Mouse (Mus musculus) small intestine, adult 2 months (tissue): ENCODE measurements around the gene Cmtm3.

Experiments used
- CTCF ChIP-seq: fragments of 200-500 bp; IDR thresholded peaks from 2 replicates; pipeline ENCODE4 v1.5.1; 2012; ENCODE audit warnings: low read depth, mild to moderate bottlenecking, control low read depth, inconsistent platforms, low read length, moderate library complexity, mixed read lengths; ENCODE audit not compliant: insufficient replicate concordance, insufficient read length; ENCODE audit errors: extremely low read depth
- POLR2A ChIP-seq: fragments of 200-500 bp; IDR thresholded peaks from 2 replicates; pipeline ENCODE4 v1.6.1; 2012; ENCODE audit warnings: low read depth, mild to moderate bottlenecking, control low read depth, inconsistent platforms, low read length, moderate library complexity

DNA sequence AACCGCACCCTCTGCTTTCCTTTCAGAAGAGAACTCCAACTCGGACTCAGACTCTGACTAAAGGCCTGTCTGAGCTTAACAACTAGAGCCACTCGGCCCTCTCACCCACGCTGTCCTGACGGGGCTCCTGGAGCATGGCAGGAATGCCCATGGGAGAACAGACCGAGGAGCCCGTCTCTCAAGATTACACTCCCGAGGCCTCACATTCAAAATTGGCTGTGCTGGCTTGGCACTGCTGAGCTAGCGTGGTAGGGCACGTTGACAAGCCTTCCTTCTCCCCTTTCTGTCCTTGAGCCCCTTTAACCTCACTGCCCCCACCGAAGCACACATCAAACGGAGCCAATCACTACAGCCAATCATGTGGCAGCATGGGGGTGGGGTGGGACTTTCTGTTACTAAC, 7.5 kb downstream of the Cmtm3 start:
- TF ChIP-seq CTCF: no peak
- TF ChIP-seq POLR2A: no peak
